Mouse (Mus musculus): ENCODE data around the gene Scamp1. TPM values are rescaled to one million over a fixed set of nuclear protein-coding genes. Genes with fewer than 3 reads are reported as not detected.
"Not testable (repeated sequence)": the region's sequence is repeated elsewhere in the genome, so short reads cannot be mapped to it uniquely, and the experiment has no call there.

The Scamp1 gene
- polyA plus RNA-seq (2016; fragmentation: Nextera tagmentation; extraction: Ambion mirVana) = 11.7 TPM in 2 replicates

DNA sequence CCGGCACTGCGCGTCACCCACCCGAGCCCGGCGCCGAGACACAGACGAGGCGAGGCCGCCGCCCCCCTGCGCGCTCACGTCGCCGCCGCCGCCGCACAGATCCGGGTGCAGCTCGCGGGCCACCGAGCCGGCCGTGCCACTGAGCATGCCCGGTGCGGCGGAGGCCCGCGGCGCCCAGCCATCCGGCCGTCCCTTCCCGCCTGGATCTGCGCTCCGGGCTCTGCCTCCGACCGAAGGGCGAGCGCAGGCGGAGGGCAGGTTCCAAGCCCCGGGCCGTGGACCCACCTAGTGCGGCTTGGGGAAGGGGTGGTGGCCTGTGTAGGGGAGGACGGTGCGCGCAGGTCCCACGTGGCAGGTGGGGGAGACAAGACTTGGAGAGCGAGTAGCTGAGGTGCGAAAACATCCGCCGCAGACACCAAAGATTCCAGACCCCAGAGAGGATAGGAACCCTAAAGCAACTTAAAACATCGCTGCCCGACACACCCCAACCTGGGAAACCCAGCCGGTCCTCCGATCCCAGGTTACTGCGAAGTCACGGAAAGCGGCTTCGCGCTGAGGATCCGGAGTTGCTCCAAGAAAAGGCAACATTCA lies at the start of gene Scamp1:
Gene Scamp1, minus strand, starts transcription at position 577 of the 591 bp plus-strand sequence.
- Histone ChIP-seq H3K4me2 (peak within 1 kb of the TSS; percentile 95), H3K4me3 (peak within 1 kb of the TSS; percentile 93), H3K4me1 (peaks cover 40% of the 10 kb centered on the region), H3K9me3 (replicated peaks) (no peaks in the 10 kb centered on the region), H3K27me3 (replicated peaks) (no peaks in the 10 kb centered on the region), H3K27ac (peak within 1 kb of the TSS; percentile 74), H3K36me3 (no peaks in the 10 kb centered on the region), H3K9ac (peak within 1 kb of the TSS; percentile 92)
- under 1% methylated on average over 62 of the region's 62 CpGs for WGBS (ENCODE audit: insufficient replicate concordance)
- peak; percentile 92 for ATAC-seq

GRCm38 (mm10) chr13:94330392-94330979 lies 44.8 kb upstream of the Scamp1 start:
- H3K4me3 ChIP-seq = no peak overlapping the region
- H3K36me3 ChIP-seq = no peaks in the 10 kb centered on the region
- no peak overlapping the region for H3K4me2 ChIP-seq
- H3K9me3 ChIP-seq (replicated peaks) = no peaks in the 10 kb centered on the region
- WGBS (ENCODE audit: insufficient replicate concordance) = 59% methylated on average over 3 of the region's 3 CpGs
- H3K27me3 ChIP-seq (replicated peaks) = no peaks in the 10 kb centered on the region
- no peak for ATAC-seq
- peaks cover 6% of the 10 kb centered on the region; the same call in 1 of the 2 replicates for H3K4me1 ChIP-seq
- no peak overlapping the region for H3K27ac ChIP-seq
- H3K9ac ChIP-seq = no peak overlapping the region

- 82% methylated on average over 6 of the region's 6 CpGs for WGBS (ENCODE audit: insufficient replicate concordance)
- H3K9me3 ChIP-seq (replicated peaks); H3K36me3 ChIP-seq; H3K4me1 ChIP-seq; H3K4me2 ChIP-seq; H3K4me3 ChIP-seq; ATAC-seq; H3K27ac ChIP-seq; H3K9ac ChIP-seq; H3K27me3 ChIP-seq (replicated peaks): not testable (repeated sequence)
Observed at GRCm38 (mm10) chr13:94329005-94329404, 43.3 kb upstream of the Scamp1 start.

GRCm38 (mm10) chr13:94328063-94328462 lies 42.4 kb upstream of the Scamp1 start:
- Histone ChIP-seq H3K36me3 (no peaks in the 10 kb centered on the region), H3K27me3 (replicated peaks) (no peaks in the 10 kb centered on the region), H3K27ac (no peak overlapping the region), H3K4me1 (peaks cover 6% of the 10 kb centered on the region; the same call in 1 of the 2 replicates), H3K9me3 (replicated peaks) (no peaks in the 10 kb centered on the region), H3K9ac (no peak overlapping the region), H3K4me2 (no peak overlapping the region), H3K4me3 (no peak overlapping the region)
- WGBS (ENCODE audit: insufficient replicate concordance) = 23% methylated on average over 3 of the region's 3 CpGs
- peak; percentile 61; the same call in 1 of the 2 replicates for ATAC-seq

DNA sequence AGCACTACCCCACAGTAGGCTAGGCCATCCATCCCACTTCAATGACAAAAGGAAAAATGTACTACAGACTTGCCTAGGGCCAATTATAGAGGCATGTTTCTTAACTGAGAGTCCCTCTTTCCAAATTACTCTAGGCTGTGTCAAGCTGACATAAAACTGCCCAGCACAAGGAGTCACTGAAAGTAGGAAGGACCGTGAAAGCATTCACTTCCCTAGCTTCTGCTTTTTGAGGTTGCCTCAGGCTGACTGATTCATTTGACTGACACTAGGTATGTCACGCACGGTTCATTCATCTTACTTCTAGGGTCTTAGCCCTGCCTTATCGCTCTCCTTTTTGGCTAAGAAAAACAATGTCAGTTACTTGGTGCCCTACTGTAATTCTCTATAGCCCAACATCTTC lies 36.8 kb upstream of the Scamp1 start:
- H3K9me3 ChIP-seq (replicated peaks) = no peaks in the 10 kb centered on the region
- H3K27ac ChIP-seq = no peak overlapping the region
- 54% methylated on average over 4 of the region's 4 CpGs for WGBS (ENCODE audit: insufficient replicate concordance)
- no peaks in the 10 kb centered on the region for H3K4me1 ChIP-seq
- H3K36me3 ChIP-seq = no peaks in the 10 kb centered on the region
- H3K4me3 ChIP-seq = no peak overlapping the region
- no peak overlapping the region for H3K4me2 ChIP-seq
- H3K9ac ChIP-seq = no peak overlapping the region
- ATAC-seq = no peak
- H3K27me3 ChIP-seq (replicated peaks) = no peaks in the 10 kb centered on the region

- no peak overlapping the region for H3K4me3 ChIP-seq
- no peak overlapping the region for H3K9ac ChIP-seq
- no peaks in the 10 kb centered on the region for H3K4me1 ChIP-seq
- no peak overlapping the region for H3K27ac ChIP-seq
- H3K9me3 ChIP-seq (replicated peaks) = no peaks in the 10 kb centered on the region
- no peak overlapping the region for H3K4me2 ChIP-seq
- no peak for ATAC-seq
- H3K27me3 ChIP-seq (replicated peaks) = no peaks in the 10 kb centered on the region
- H3K36me3 ChIP-seq = no peaks in the 10 kb centered on the region
- 64% methylated on average over 1 of the region's 1 CpGs for WGBS (ENCODE audit: insufficient replicate concordance)
Observed at GRCm38 (mm10) chr13:94321094-94321792, 35.6 kb upstream of the Scamp1 start.

DNA sequence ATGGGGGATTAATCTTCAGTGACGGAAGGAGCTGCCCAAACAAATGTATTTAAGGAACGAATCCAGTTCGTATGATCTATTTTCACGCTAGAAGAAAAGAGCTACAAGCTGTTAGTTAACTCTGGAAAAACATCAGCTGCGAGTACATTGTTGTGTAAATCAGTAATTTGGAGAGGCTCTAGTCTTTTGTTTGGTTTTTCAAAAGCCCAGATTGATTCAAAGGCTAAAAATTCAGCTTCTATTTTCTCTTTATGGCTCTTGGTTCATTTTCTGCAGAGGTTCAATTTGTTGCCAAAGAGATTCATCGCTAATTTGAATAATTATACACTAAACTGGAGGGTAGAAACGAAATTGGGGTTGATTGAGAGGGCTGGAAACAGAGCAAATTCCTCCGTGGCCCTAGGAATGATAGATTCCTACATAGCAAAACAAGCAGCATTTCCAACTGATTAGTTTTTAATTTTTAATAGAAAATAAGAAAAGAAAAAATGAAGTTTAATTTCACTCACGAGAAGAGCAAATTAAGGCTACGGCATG lies 31.4 kb upstream of the Scamp1 start:
- H3K4me2 ChIP-seq = no peak overlapping the region
- H3K27ac ChIP-seq = no peak overlapping the region
- no peak overlapping the region for H3K9ac ChIP-seq
- H3K27me3 ChIP-seq (replicated peaks) = no peaks in the 10 kb centered on the region
- H3K4me3 ChIP-seq = no peak overlapping the region
- WGBS (ENCODE audit: insufficient replicate concordance) = 76% methylated on average over 10 of the region's 10 CpGs
- no peaks in the 10 kb centered on the region for H3K9me3 ChIP-seq (replicated peaks)
- H3K36me3 ChIP-seq = no peaks in the 10 kb centered on the region
- H3K4me1 ChIP-seq = no peaks in the 10 kb centered on the region
- ATAC-seq = no peak

DNA sequence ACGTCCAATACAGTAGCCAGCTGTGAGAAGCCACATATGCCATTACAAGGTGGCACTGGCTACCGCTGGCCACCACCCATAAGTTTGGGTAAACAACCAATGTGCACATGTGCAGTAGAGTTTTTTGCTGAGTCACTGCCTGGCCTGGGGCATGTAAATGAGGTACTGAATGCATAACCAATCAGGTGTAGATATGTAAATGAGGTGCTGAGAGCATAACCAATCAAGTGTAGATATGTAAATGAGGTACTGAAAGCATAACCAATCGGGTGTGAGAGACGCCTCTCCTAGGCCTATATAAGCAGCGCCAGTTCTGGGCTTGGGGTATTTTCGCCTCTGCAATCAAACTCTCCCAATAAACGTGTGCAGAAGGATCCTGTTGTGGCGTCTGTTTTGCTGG lies 27.2 kb upstream of the Scamp1 start:
- H3K27me3 ChIP-seq (replicated peaks); H3K4me2 ChIP-seq; H3K9me3 ChIP-seq (replicated peaks); ATAC-seq; H3K9ac ChIP-seq; H3K36me3 ChIP-seq; H3K4me3 ChIP-seq; H3K27ac ChIP-seq; H3K4me1 ChIP-seq: not testable (repeated sequence)
- WGBS (ENCODE audit: insufficient replicate concordance) = 83% methylated on average over 8 of the region's 8 CpGs

GRCm38 (mm10) chr13:94308279-94308678 lies 22.6 kb upstream of the Scamp1 start:
- H3K36me3 ChIP-seq = no peaks in the 10 kb centered on the region
- no peak overlapping the region for H3K9ac ChIP-seq
- H3K27ac ChIP-seq = no peak overlapping the region
- no peak overlapping the region for H3K4me2 ChIP-seq
- ATAC-seq = no peak
- 57% methylated on average over 2 of the region's 2 CpGs for WGBS (ENCODE audit: insufficient replicate concordance)
- H3K4me1 ChIP-seq = peaks cover 16% of the 10 kb centered on the region
- H3K4me3 ChIP-seq = no peak overlapping the region
- H3K27me3 ChIP-seq (replicated peaks) = no peaks in the 10 kb centered on the region
- H3K9me3 ChIP-seq (replicated peaks) = no peaks in the 10 kb centered on the region

DNA sequence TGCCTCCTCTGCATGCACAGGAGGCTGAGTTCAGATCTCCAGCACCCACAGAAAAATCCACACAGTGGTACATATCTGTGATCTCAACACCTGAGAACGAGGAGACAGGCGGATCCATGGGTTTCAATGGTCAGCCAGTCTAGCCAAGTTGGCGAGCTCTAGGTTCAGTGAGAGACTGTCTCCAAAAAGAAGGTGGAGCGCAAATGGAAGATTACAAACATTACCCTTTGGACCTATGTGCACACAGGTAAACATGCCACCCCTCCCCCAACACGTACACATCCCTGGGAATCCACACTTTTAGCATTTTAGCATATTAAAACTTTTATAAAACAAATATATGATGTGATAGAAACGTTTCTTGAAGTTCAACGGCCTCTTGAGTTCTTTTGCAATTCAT lies 21.9 kb upstream of the Scamp1 start:
- Histone ChIP-seq H3K36me3 (no peaks in the 10 kb centered on the region), H3K9ac (no peak overlapping the region), H3K4me1 (peaks cover 16% of the 10 kb centered on the region), H3K9me3 (replicated peaks) (no peaks in the 10 kb centered on the region), H3K27ac (no peak overlapping the region), H3K4me3 (no peak overlapping the region), H3K4me2 (peak overlapping the region; percentile 61), H3K27me3 (replicated peaks) (no peaks in the 10 kb centered on the region)
- WGBS (ENCODE audit: insufficient replicate concordance) = 71% methylated on average over 7 of the region's 7 CpGs
- no peak for ATAC-seq

GRCm38 (mm10) chr13:94306968-94307289 lies 21.3 kb upstream of the Scamp1 start:
- H3K9me3 ChIP-seq (replicated peaks) = no peaks in the 10 kb centered on the region
- ATAC-seq = peak; percentile 57
- peak overlapping the region; percentile 42; the same call in 1 of the 2 replicates for H3K9ac ChIP-seq
- 0 out of 2 replicates have a peak overlapping the region, but pooled peaks have one; percentile 41 for H3K27ac ChIP-seq
- H3K4me1 ChIP-seq = peaks cover 19% of the 10 kb centered on the region
- peak overlapping the region; percentile 33 for H3K4me3 ChIP-seq
- peak overlapping the region; percentile 61 for H3K4me2 ChIP-seq
- WGBS (ENCODE audit: insufficient replicate concordance) = 22% methylated on average over 5 of the region's 5 CpGs
- no peaks in the 10 kb centered on the region for H3K27me3 ChIP-seq (replicated peaks)
- H3K36me3 ChIP-seq = no peaks in the 10 kb centered on the region

- no peak overlapping the region for H3K27ac ChIP-seq
- H3K4me2 ChIP-seq = peak overlapping the region; percentile 61
- H3K9me3 ChIP-seq (replicated peaks) = no peaks in the 10 kb centered on the region
- WGBS (ENCODE audit: insufficient replicate concordance) = 47% methylated on average over 18 of the region's 18 CpGs
- peak overlapping the region; percentile 33 for H3K4me3 ChIP-seq
- H3K36me3 ChIP-seq = no peaks in the 10 kb centered on the region
- peak; percentile 88 for ATAC-seq
- H3K27me3 ChIP-seq (replicated peaks) = no peaks in the 10 kb centered on the region
- peak overlapping the region; percentile 42; the same call in 1 of the 2 replicates for H3K9ac ChIP-seq
- peaks cover 23% of the 10 kb centered on the region for H3K4me1 ChIP-seq
Observed at GRCm38 (mm10) chr13:94306277-94306967, 20.8 kb upstream of the Scamp1 start.

Measured in liver, embryonic 12.5 days (tissue).